Mouse (Mus musculus) embryonic facial prominence, embryonic 13.5 days (tissue): Measurements from ENCODE around the gene Pam. TPM values are rescaled to one million over a fixed set of nuclear protein-coding genes. Genes with fewer than 3 reads are reported as not detected.

Source experiments
- ATAC-seq: fragments of 200-750 bp; cut with Nextera tagmentation; 2 replicates; pipeline ENCODE4 v1.8.0; 2017; ENCODE audit warnings: low read depth; ENCODE audit not compliant: insufficient number of reproducible peaks, insufficient read depth, low FRiP score, low TSS enrichment
- H3K27ac ChIP-seq: fragments of 300-500 bp; sonication (generic); 2 replicates; pipeline ENCODE4 v1.5.1; 2015; ENCODE audit warnings: moderate library complexity, mild to moderate bottlenecking, inconsistent platforms
- H3K27me3 ChIP-seq: fragments of 300-500 bp; sonication (generic); 2 replicates; pipeline ENCODE4 v1.6.1; 2015; ENCODE audit warnings: mild to moderate bottlenecking, inconsistent platforms
- H3K36me3 ChIP-seq: fragments of 300-500 bp; sonication (generic); 2 replicates; pipeline ENCODE4 v1.6.1; 2015; ENCODE audit warnings: mild to moderate bottlenecking, inconsistent platforms
- H3K4me1 ChIP-seq: fragments of 300-500 bp; sonication (generic); 2 replicates; pipeline ENCODE4 v1.6.1; 2015; ENCODE audit warnings: inconsistent platforms
- H3K4me2 ChIP-seq: fragments of 300-500 bp; sonication (generic); 2 replicates; pipeline ENCODE4 v1.6.1; 2015; ENCODE audit warnings: moderate library complexity, mild to moderate bottlenecking, inconsistent platforms
- H3K4me3 ChIP-seq: fragments of 300-500 bp; sonication (generic); 2 replicates; pipeline ENCODE4 v1.5.1; 2015; ENCODE audit warnings: mild to moderate bottlenecking, inconsistent platforms
- H3K9ac ChIP-seq: fragments of 300-500 bp; sonication (generic); 2 replicates; pipeline ENCODE4 v1.6.1; 2015; ENCODE audit warnings: mild to moderate bottlenecking, inconsistent platforms
- H3K9me3 ChIP-seq: fragments of 300-500 bp; sonication (generic); 2 replicates; pipeline ENCODE4 v1.6.1; 2016; ENCODE audit warnings: inconsistent platforms
- WGBS: fragments of 180-500 bp; shearing (Covaris S2); methylation state at CpG from one replicate; pipeline ENCODE4 v1.1.7; 2015; ENCODE audit warnings: mixed read lengths; 5-methylcytosine and 5-hydroxymethylcytosine counted together
- polyA plus RNA-seq: library from polyadenylated mRNA; unstranded; fragments of >200 nt; fragmentation: Nextera tagmentation; extraction: Ambion mirVana; gene quantifications from 2 replicates; pipeline ENCODE4 v1.2.1, GENCODE M21; 2015

The Pam gene
- polyA plus RNA-seq, 1 experiment from 2014 or later, result 53.5 TPM

DNA sequence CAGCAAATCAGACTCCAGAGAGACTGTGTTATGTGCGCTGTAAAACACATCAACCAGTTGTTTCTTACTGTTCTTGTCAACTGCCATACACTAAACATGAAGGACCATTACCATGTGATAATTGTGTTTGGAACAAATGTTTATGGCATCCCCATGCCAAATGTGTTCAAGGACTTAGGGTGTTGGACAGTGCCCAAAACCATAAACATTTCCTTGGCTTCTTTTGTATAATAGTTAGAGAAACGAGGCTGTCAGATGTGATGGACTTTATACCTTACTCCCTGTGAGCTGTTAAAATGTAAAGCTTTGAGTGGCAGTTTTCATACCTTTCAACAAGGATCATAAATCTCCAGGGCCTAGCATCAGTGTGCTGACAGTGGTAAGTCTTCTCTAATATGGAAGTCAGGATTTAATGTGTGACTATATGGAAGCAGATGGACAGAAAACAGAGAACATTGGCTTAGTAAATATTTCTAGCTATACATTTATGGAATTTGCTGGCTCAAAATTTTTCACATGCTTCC lies 169.4 kb downstream of the Pam start:
- ATAC-seq, result no peak
- H3K9ac ChIP-seq, result no peak overlapping the region
- WGBS, result 70% methylated on average over 2 of the region's 2 CpGs
- no peaks in the 10 kb centered on the region for H3K36me3 ChIP-seq
- no peaks in the 10 kb centered on the region for H3K4me1 ChIP-seq
- H3K9me3 ChIP-seq, result no peaks in the 10 kb centered on the region
- H3K27ac ChIP-seq, result no peak overlapping the region
- H3K4me3 ChIP-seq, result no peak overlapping the region
- H3K4me2 ChIP-seq, result no peak overlapping the region
- no peaks in the 10 kb centered on the region for H3K27me3 ChIP-seq

DNA sequence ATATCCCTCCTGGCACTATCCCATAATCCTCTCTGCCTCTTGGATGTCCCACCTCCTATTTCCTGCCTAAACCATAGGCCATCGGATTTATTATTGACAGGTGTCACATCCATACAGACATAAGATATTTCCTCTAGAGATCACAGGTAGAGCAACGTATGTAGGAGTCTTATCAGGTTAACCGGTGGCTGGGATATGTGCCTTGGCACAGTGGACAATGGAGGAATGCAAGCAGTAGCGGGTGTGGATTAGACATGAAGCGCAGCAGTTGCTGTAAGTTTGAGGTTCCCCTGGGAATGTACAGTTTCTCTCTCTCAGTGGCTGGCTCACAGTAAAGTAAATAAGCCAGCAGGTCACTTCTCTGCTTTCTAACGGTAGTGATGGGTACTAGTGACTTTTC lies 173.1 kb downstream of the Pam start:
- Histone ChIP-seq H3K27me3 (no peaks in the 10 kb centered on the region), H3K9me3 (no peaks in the 10 kb centered on the region), H3K4me1 (no peaks in the 10 kb centered on the region), H3K27ac (no peak overlapping the region), H3K36me3 (no peaks in the 10 kb centered on the region), H3K4me3 (no peak overlapping the region), H3K9ac (no peak overlapping the region), H3K4me2 (no peak overlapping the region)
- no peak for ATAC-seq
- WGBS, result 87% methylated on average over 6 of the region's 6 CpGs

DNA sequence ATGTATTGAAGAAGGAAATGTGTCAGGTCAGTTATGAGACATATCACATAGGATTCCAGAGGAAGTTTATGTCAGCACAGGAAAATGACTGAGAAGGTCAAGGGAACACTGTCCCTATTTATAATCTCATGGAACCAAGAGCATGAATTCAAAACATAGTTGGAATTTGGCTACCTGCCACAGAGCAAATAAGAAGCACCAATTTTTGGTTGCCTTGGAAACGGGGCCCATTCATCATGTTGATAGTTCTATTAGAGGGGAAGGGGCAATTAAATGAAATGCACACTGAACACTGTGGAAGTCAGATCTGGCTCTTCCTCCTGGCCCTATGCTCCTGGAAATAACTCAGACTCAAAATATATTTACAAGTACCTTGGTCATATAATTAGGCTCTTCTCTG lies 173.6 kb downstream of the Pam start:
- WGBS, result 68% methylated on average over 1 of the region's 1 CpGs

DNA sequence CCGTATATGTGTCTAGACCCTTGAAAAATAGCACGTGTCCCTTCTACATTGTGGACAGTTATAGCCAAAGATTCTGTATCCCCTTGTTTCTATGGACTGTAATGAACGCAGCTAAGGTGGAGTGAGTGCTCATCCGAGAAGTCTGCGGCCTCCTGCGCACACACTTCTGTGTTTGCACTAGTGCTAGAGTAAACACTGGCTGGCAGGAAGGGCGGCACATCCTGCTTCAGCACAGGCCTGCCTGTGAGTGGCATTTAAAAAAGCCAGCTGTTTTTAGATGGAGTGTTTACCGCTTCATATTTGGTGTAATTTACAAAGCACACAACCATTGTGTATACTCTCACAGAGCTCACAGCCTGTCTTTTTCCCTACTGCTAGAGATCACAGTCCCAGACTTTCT lies 177.0 kb downstream of the Pam start:
- no peak overlapping the region for H3K27ac ChIP-seq
- ATAC-seq, result peak; percentile 43; the same call in 1 of the 2 replicates
- no peak overlapping the region for H3K9ac ChIP-seq
- H3K9me3 ChIP-seq, result no peaks in the 10 kb centered on the region
- H3K4me3 ChIP-seq, result no peak overlapping the region
- H3K4me1 ChIP-seq, result 0 out of 2 replicates have a peak, but pooled peaks cover 7% of the 10 kb centered on the region
- no peaks in the 10 kb centered on the region for H3K36me3 ChIP-seq
- H3K27me3 ChIP-seq, result no peaks in the 10 kb centered on the region
- no peak overlapping the region for H3K4me2 ChIP-seq
- 70% methylated on average over 8 of the region's 8 CpGs for WGBS

More for the DNA sequence above, 173.6 kb downstream of the Pam start:
- H3K4me2 ChIP-seq, result no peak overlapping the region
- H3K4me3 ChIP-seq, result no peak overlapping the region
- no peaks in the 10 kb centered on the region for H3K36me3 ChIP-seq
- ATAC-seq, result no peak
- H3K9ac ChIP-seq, result no peak overlapping the region
- H3K4me1 ChIP-seq, result no peaks in the 10 kb centered on the region
- no peaks in the 10 kb centered on the region for H3K9me3 ChIP-seq
- H3K27ac ChIP-seq, result no peak overlapping the region
- no peaks in the 10 kb centered on the region for H3K27me3 ChIP-seq

DNA sequence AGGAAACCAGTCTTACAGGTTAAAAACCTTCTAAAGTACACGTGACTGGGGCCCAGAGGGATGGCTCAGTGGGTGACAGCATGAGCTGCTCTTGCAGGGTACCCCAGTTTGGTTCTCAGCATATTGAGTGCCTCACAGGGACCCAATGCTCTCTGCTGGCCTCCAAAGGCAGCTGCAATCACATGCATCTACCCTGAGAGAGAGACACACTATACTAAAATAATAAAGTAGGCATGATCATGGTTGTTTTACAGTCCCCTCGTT lies 178.5 kb downstream of the Pam start:
- H3K4me2 ChIP-seq, result no peak overlapping the region
- H3K27me3 ChIP-seq, result no peaks in the 10 kb centered on the region
- no peaks in the 10 kb centered on the region for H3K36me3 ChIP-seq
- 0 out of 2 replicates have a peak, but pooled peaks cover 7% of the 10 kb centered on the region for H3K4me1 ChIP-seq
- H3K9me3 ChIP-seq, result no peaks in the 10 kb centered on the region
- H3K9ac ChIP-seq, result no peak overlapping the region
- 65% methylated on average over 2 of the region's 2 CpGs for WGBS
- H3K4me3 ChIP-seq, result no peak overlapping the region
- ATAC-seq, result no peak
- H3K27ac ChIP-seq, result no peak overlapping the region

DNA sequence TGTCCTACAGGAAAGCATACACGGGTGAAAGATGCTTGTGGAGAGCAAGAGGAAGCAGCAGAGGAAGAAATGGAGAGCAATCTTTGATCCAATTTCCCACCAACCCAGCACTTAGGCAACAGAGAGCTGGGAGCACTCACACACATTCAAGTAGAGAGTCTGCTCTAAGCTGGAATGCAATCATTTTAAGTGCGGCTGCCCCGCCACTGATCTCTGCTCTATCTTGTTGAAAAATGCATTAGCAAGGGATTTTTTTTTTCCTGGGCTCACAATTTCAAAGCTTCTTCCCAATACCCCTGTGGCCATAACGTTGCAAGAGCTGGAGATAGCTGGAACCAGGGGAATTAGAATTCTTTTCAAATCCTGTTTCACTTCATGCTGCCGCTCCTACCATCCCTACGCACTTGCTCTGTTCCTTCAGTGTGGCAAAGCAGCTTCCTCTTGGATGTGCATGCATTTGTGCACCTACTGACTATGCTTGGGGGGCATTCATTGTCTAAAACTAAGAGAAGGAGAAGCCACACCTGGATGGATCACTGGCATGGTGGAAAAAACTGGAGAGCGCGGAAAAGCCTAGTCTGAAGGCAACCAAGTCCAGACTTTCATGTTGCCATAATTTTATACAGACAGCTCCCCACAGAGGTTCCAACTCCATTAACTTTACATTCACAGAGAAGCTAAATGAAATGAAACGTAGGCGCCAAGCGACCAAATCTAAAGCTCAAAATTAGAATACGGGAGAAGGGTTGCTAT lies 179.1 kb downstream of the Pam start:
- no peak for ATAC-seq

DNA sequence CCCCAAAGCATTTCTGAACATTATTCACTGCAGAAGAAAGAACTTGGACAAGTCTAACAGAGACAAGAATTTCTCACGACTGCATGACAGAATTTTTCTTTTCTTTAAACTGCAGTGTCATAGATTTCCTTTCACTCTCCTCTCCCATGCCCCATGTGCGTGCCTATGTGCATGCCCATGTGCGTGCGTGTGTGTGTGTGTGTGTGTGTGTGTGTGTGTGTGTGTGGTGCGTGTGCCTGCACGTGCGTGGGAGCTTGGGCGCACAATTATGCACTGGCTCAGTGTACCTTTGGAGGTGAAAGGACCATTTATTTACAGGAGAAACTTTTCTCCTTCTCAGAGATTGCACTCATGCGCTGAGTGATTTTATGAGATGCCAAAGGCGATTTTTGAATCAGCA lies 179.7 kb downstream of the Pam start:
- H3K36me3 ChIP-seq, result no peaks in the 10 kb centered on the region
- no peaks in the 10 kb centered on the region for H3K9me3 ChIP-seq
- 0 out of 2 replicates have a peak, but pooled peaks cover 7% of the 10 kb centered on the region for H3K4me1 ChIP-seq
- no peak overlapping the region for H3K4me3 ChIP-seq
- WGBS, result 81% methylated on average over 10 of the region's 10 CpGs
- no peaks in the 10 kb centered on the region for H3K27me3 ChIP-seq
- H3K9ac ChIP-seq, result no peak overlapping the region
- H3K27ac ChIP-seq, result no peak overlapping the region
- H3K4me2 ChIP-seq, result no peak overlapping the region
- ATAC-seq, result no peak

More for the DNA sequence above, 179.1 kb downstream of the Pam start:
- Histone ChIP-seq H3K27ac (no peak overlapping the region), H3K9ac (no peak overlapping the region), H3K4me3 (no peak overlapping the region), H3K4me2 (no peak overlapping the region), H3K4me1 (0 out of 2 replicates have a peak, but pooled peaks cover 7% of the 10 kb centered on the region), H3K9me3 (no peaks in the 10 kb centered on the region), H3K36me3 (no peaks in the 10 kb centered on the region), H3K27me3 (no peaks in the 10 kb centered on the region)
- 70% methylated on average over 12 of the region's 12 CpGs for WGBS

DNA sequence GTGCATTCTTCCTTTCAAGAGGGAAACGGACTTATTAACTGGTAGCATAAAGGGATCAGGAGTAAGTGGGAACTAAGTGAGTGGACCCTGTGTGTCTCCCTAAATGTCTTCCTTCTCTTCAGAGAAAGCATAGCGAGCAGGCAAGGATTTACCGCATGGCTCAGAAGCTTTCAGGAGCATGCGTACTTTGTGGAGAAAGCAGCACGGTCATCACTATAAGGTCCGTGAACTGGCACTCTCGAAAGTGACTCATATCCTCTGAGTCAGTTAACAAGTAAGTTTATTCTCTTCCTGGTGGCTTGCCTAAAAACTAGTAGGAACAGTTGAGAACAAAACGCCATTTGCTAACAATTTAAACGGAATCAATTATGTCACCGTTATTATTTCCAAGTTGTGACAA lies 184.6 kb downstream of the Pam start:
- H3K4me1 ChIP-seq, result no peaks in the 10 kb centered on the region
- no peak overlapping the region for H3K4me3 ChIP-seq
- no peak overlapping the region for H3K9ac ChIP-seq
- H3K9me3 ChIP-seq, result no peaks in the 10 kb centered on the region
- H3K4me2 ChIP-seq, result no peak overlapping the region
- no peaks in the 10 kb centered on the region for H3K36me3 ChIP-seq
- H3K27ac ChIP-seq, result no peak overlapping the region
- ATAC-seq, result no peak
- H3K27me3 ChIP-seq, result no peaks in the 10 kb centered on the region
- 87% methylated on average over 10 of the region's 10 CpGs for WGBS

DNA sequence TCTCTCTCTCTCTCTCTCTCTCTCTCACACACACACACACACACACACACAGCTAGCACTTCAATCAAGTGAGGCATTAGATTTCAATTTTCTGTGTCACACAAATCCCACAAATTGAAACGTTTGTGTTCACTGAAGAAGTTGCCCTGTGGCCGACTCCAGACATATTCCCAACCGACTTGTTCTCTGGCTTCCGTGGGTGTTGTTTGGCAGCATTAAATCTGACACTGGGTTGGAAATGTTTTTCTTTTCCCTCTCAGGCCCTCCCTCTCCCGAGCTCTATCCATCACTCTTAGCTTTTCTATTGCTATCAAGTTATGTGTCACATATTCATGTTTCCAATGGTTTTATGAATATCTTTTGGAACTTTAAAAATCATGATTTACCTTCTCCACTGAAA lies 185.9 kb downstream of the Pam start:
- H3K9ac ChIP-seq, result no peak overlapping the region
- WGBS, result 32% methylated on average over 5 of the region's 5 CpGs
- ATAC-seq, result no peak
- H3K4me2 ChIP-seq, result no peak overlapping the region
- no peak overlapping the region for H3K4me3 ChIP-seq
- H3K36me3 ChIP-seq, result no peaks in the 10 kb centered on the region
- H3K9me3 ChIP-seq, result no peaks in the 10 kb centered on the region
- H3K27ac ChIP-seq, result no peak overlapping the region
- H3K27me3 ChIP-seq, result no peaks in the 10 kb centered on the region
- no peaks in the 10 kb centered on the region for H3K4me1 ChIP-seq

DNA sequence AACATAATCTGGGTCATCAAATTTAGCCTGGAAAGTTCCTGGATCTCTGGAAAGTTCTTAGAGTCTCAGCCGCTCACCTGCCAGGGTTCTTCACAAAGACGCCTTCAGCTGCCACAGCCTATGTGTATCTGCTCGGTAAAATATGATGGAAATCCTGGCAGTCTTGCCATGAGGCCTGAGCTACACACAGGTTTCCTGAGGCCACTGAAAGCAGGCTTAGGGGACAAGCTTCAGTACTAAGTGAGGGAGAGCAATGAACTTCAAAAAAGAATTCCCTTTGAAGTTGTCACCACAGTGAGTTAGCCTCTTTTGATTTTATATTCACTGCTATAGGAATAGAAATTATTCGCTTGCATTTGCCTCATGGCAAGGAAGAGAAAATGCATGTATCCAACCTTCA lies 186.7 kb downstream of the Pam start:
- Histone ChIP-seq H3K9ac (no peak overlapping the region), H3K27me3 (no peaks in the 10 kb centered on the region), H3K4me1 (no peaks in the 10 kb centered on the region), H3K4me2 (no peak overlapping the region), H3K36me3 (no peaks in the 10 kb centered on the region), H3K27ac (no peak overlapping the region), H3K9me3 (no peaks in the 10 kb centered on the region), H3K4me3 (no peak overlapping the region)
- no peak for ATAC-seq
- WGBS, result 82% methylated on average over 4 of the region's 4 CpGs

DNA sequence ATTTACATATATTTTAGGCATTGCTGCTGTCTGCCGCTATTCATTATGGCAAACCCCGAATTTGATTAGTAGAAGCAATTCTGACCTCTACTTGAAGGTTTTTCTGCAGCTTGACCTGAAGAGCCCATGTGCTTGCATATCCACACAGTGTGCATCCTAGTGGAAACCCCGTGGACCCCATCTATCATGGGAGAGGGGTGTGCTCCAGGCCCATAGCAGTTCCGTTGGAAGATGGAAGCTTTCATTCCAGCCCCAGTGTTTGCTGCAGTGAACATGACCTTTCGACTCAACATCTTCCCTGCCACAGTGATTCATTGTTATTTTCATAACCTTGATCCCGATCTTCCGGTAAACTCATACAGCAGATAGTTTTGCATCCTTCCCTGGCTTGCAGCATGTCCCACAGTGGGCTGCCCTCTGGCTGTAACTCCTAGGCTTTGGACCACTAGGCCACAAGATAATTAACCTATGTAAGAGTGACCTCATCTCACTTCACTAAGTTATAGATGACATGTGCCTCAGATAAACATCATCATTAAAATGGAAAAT lies 191.5 kb downstream of the Pam start:
- H3K4me3 ChIP-seq, result no peak overlapping the region
- no peaks in the 10 kb centered on the region for H3K27me3 ChIP-seq
- 84% methylated on average over 7 of the region's 7 CpGs for WGBS
- H3K27ac ChIP-seq, result no peak overlapping the region
- no peaks in the 10 kb centered on the region for H3K36me3 ChIP-seq
- H3K9me3 ChIP-seq, result no peaks in the 10 kb centered on the region
- no peak for ATAC-seq
- 0 out of 2 replicates have a peak, but pooled peaks cover 5% of the 10 kb centered on the region for H3K4me1 ChIP-seq
- H3K9ac ChIP-seq, result no peak overlapping the region
- no peak overlapping the region for H3K4me2 ChIP-seq

DNA sequence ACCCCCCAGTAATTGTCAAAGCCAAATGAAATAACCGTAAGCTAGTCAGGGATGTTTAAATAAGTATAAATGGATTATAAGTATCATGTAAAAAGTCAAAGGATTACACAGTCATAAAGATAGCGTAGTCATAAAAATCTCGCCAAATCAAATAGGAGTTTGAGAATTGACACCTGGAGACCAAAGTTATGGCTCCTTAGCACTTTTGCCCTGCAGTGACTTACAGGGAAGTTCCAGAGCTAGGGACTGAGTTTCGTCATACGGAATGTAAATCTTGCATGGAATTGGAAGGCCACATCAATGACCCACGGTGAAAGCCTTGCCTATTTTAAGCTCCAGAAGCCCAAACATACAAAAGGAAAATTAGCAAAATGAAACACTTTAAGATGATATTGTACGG lies 192.6 kb downstream of the Pam start:
- Histone ChIP-seq H3K4me3 (no peak overlapping the region), H3K9ac (no peak overlapping the region), H3K4me2 (no peak overlapping the region), H3K36me3 (no peaks in the 10 kb centered on the region), H3K4me1 (0 out of 2 replicates have a peak, but pooled peaks cover 5% of the 10 kb centered on the region), H3K9me3 (no peaks in the 10 kb centered on the region), H3K27me3 (no peaks in the 10 kb centered on the region), H3K27ac (no peak overlapping the region)
- WGBS, result 88% methylated on average over 7 of the region's 7 CpGs
- ATAC-seq, result no peak
